Mouse (Mus musculus) spleen, adult 2 months (tissue): ENCODE measurements around the gene Cacna1s.

Experiments used
- CTCF ChIP-seq: fragments of 200-500 bp; IDR thresholded peaks from 2 replicates; pipeline ENCODE4 v1.5.1; 2011; ENCODE audit warnings: mild to moderate bottlenecking, inconsistent platforms; ENCODE audit not compliant: insufficient read depth, insufficient read length, insufficient replicate concordance; ENCODE audit errors: extremely low read depth
- POLR2A ChIP-seq: fragments of 200-500 bp; IDR thresholded peaks from 2 replicates; pipeline ENCODE4 v1.6.1; 2011; ENCODE audit warnings: low read depth, low read length, inconsistent platforms

GRCm38 (mm10) chr1:136018390-136019189, 34.0 kb upstream of the Cacna1s start:
- TF ChIP-seq POLR2A (no peak), CTCF (no peak)
